Mouse (Mus musculus) lung, postnatal 25 days (tissue): ENCODE data around the gene She.
A peak's percentile ranks its signal among the peaks of the same experiment; 100 is the strongest.

Source experiments
- DNase-seq: peaks from one replicate; pipeline ENCODE4 v3.0.0; 2022; ENCODE audit warnings: low spot score

She gene

DNA sequence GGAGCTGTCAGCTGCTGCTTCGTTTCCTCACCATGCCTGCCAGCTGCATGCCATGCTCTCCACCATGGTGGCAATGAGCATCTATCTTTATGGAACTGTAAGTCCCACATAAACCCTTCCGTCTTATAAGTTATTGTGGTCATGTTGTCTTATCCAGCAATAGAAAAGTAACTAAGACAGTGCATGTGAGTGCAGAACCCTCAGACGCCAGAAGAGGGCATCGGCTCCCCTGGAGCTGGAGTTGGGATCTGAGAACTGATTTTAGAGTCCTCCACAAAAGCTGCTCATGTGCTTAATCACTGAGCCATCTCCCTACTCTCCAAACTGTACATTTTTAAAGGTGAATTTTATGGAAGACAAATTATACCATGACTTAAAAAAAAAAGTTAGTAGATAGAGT is 14.1 kb upstream of the She start:
- peak; percentile 56 for DNase-seq

DNA sequence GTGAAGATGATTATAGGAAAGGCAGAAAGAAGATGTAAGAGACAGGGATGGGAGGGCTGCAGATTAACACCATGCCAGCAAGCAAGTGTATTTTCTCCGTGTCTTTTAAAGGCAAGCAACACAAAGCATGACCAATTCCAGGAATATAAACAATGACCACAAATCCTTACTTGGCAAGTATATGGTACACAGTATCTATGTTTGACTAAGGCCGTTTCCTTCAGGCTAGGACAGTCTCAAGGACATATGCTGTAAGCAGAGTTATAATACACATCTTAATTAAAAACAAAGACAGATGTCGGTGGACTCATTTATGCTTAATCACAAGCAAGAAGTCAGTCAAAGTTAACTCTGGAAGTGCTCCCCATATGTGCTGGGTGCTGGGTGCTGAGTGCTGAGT is 12.6 kb upstream of the She start:
- no peak for DNase-seq

DNA sequence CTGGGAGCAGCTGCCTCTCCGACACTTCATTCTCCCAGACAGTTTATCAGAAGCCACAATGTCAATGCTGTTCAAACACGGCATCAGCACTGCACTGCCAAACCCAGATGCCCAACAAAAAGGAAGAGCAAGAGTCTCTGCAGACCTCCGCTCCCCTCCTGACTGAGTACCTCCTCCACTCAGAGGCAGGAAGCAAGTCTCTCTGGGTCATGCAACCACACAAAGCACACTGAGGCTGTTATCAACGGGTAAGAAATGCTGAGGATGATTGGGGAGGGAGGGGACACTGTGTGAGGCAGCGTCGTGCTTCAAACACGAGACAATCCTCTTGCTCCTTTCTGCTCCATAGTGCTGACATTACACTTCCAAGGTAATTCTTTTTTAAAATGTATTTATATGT is 11.3 kb upstream of the She start:
- no peak for DNase-seq

DNA sequence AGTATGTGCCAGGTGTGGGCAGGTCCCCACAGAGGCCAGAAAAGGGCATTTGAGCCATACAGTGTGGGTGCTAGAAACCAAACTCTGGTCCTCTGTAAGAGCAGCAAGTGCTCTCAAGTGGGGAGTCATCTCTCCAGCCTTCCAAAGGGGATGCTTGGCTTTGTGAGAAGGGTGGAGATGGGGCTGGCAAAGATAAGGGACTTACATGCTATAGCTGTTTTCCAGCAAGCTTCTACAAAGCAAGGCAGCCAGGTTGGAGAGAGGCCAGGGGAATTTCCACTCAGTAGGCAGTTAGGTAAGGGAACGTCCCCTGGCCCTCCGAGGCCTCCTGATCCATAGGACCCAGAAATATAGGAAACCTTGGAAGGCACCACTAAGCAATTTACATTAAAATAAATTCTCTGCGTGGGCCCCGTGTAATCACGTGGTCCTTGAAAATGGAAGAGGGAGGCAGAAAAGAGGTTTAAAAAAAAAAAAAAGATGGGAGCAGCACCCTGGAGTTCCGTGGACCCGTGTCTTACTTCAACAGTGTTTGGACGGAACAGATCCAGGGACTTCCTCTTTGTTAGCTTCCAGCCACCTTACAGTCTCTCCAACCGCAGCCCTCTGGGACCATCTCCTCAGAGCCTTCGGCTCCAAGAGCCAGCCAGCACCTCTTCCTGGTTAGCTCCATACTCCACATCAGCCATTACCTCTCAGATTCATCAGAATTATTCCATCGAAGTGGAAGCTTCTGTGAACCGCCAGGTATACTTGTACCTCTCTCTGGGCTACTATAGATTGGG is 10.7 kb upstream of the She start:
- DNase-seq: no peak

DNA sequence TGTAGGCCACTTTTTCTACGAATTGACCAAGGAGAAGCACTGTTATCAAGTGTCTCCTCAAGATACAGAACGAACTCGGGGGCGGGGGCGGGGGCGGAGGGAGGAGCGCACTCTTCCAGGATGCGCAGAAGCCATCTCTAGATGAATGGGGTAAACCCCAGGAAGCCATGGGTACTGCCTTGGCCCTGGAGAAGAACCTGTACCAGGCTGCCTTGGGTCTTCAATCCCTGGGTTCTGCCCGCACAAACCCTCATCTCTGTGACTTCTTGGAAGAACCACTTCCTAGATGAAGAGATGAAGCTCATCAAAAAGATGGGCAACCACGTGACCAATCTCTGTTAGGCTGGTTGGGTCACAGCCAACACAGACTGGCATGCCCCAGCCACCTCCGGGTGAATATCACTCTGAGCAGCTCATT is 10.1 kb upstream of the She start:
- no peak for DNase-seq

DNA sequence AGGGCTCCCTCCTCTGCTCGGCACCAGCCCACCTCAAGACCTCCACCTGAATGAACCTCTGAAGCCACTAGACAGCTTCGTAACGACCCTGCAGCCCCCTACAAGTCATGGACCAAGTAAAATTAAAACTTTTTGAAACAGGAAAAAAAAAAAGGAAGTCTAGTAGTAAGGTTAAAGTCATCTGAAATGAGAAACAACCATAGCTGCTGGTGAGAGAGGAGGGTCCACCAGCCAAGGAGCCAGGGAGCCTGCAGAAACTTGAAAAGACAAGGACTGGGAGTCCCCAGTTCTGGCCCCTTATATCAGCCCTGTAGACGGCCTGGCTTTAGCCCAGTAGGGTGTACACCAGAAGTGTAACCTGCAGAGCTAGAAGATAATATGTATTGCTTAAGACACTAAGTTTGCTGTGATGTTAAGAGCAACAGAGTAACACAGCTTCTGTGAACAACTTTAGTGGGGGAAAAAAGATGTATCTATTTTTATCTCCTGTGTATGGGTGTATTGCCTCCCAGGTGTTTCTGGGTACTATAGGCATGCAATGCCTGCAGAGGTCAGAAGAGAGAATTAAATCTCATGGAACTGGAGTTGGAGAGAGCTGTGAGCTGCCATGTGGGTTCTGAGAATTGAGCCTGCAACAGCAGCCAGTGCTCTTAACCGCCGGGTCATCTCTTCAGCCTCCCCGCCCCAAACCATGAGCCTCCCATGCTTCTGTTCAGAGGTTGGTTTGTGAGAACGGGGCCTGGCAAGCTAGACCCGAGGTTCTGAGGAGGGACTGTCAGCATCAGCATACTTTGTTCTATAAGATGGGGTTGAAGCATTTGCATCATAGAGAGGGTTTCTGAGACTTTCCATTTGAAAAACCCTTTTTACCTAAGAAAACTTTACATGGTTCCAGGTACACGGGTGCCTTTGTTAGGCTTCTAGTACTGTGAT is 9.4 kb upstream of the She start:
- DNase-seq: no peak

DNA sequence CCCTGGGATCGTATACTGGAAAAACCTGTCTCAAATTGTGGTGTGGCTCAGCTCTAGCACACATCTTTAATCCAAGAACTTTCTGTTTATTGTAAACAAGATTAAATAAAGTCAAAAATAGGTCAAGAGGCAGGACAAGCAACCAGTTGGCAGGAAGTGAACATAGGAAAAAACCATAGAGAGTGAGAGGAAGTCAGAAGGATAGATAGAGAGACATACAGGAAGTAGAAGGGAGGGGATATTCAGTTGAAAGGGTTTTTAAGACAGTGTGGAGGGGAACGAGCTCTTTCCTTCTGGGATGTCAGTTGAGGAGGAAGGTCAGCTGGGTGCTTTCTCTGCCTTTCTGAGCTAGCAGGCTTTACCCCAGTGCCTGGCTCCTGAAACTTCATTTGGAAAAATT is 7.6 kb upstream of the She start:
- no peak for DNase-seq

DNA sequence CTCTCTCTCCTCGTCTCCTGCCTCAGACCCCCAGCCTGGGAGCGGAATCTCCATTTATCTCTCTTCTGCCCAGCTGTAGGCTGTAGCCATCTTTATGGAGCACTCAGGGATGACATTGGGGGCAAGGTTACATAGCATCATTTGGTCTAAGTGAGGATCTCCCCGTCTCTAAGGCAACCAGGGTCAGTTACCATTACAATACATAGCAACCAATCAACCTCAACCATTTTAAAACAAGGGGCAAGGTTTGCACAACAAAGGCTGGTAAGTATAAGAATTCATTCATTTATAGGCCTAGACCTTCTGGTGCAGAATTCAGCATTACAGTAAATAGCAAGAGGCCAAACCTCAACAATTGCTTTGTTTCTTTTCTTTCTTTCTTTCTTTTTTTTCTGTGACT is 4.9 kb upstream of the She start:
- no peak for DNase-seq

DNA sequence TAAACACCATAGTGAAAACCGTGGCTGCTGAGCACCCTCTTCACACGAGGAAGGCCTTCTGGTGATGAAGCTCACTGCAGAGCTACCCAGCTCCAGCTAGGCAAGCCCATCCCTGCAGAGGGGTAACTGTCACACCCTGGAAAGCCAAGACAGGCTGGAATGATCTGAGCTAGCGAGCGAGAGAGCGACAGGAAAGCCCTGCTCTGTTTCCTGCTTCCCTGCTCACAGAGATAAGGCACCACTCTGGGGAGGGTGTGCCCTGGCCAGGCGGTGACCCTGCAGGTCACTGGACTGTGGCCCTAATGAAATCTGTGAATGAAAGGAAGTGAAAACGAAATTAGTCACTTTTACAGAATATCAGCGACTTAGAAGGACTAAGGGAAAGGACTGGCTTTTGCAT is 4.2 kb downstream of the She start:
- DNase-seq: peak; percentile 74

DNA sequence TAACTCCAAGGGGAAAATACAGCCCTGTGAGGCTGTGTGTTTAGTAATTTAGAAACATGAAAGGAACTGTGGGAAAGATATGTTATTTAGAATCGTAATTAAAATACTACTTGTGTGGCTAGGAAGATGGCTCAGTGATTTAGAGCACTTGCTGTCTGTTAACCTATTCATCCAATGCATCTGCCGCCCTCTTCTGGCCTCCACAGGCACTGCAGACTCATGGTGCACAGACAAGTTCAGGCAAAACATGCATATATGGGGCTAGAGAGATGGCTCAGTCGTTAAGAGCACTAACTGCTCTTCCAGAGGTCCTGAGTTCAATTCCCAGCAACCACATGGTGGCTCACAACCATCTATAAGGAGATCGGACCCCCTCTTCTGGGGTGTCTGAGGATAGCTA is 11.1 kb downstream of the She start:
- DNase-seq: no peak

DNA sequence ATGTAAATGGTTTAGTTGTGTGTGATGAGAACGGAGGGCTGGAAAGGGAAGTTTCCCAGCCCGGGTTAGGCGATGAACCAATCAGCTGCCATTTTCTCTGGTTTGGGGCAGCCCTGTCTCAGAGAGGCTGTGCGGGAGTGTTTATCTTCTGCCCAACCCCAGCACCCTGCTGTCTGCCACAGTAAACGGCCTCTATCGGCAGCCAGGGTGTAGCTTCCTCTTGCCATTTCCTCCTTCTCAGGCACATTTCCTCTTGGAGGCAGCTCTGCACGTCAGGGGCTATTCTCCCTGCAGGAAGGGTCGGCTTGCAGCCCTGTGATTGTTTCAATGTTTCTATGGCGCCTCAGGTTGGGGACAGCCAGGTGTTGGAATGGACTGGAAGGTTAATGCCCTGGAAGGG is 12.0 kb downstream of the She start:
- peak; percentile 84 for DNase-seq

DNA sequence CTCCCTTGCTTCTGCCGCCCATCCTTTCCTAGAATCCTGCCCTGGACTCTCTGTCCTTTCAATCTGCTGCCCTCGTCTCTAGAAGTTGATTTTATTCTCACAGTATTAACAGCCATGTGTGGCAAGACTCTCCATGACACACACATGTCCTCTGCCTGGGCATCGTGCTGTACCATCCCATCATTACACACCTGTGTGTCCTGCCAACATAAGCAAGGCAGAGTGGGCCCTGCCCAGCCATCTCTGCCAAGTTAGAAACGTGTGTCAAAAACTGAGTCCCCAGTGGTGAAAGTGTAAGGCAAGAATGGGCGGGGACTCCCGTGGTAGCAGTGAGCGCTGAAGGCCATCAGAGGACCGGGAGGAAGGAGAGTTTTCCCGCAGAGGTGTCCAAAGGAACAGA is 14.6 kb downstream of the She start:
- DNase-seq: no peak

DNA sequence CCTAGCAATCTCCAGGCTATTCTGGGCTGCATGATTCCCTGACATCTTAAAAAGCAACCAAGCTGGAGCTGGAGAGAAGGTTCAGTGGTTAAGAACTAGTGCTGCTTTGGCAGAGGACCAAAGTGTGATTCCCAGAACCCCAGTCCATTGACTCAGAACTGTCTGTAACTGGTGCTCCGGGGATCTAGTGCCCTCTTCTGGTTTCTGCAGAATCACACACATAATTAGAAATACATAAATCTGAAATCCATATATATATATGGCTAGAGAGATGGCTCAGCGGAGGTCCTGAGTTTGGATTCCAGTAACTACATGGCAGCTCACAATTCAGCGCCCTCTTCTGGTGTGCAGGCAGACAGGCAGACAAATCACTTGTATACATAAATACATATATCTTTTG is 16.0 kb downstream of the She start:
- no peak for DNase-seq

DNA sequence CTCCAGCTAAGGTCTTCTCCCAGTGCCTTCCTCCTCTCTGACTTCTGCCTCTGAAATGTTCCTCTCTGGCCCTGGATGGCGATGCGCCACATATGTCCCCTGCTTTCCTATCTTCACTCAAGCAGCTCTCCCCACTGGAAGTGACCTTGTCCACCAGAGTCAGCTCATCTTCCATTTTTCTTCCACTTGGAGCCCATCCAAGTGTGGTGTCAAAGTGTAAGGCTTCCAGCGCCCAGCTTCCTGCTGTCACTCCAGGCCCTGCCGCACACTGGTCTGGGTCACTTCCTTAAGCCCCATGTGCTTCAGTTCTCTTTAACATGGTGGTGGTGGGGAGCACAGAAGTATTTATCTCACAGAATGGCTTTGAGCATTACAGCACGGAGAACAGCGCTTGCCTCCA is 16.4 kb downstream of the She start:
- peak; percentile 57 for DNase-seq

DNA sequence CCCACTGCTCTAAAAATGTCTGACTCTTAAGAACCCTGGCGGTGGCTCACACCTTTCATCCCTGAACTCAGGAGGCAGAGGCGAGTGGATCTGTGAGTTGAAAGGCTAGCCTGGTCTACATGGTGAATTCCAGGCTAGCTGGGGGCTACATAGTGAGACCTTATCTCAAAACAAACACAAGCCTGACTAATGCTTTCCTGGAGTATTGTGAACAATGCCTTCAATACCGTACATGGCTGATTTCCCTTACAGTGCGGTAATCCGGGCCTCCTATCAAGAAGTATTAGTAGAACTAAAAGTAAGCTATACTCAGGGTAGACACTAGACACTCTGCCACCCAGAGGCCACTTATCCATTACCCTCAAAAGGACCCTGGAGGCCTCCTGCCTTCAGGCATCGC is 16.9 kb downstream of the She start:
- DNase-seq: no peak

DNA sequence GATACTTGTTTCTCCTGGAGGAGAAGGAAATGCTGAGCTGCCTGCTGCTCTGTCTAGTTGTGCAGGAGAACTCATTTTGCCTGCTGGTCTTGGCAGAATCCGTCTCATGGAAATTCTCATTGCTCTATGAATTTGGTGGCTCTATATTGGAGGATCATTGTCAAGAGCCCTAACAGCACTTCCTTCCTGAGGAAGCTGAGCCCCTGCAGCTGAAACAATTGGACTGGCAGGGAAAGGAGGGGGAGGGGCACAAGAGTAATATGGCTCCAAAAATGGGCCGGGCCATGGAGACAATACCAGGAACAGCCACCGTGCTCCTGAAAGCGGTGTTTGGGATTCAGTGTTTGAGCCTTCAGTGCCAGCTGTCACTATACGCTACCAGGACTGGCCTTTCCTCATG is 22.6 kb downstream of the She start:
- peak; percentile 87 for DNase-seq

DNA sequence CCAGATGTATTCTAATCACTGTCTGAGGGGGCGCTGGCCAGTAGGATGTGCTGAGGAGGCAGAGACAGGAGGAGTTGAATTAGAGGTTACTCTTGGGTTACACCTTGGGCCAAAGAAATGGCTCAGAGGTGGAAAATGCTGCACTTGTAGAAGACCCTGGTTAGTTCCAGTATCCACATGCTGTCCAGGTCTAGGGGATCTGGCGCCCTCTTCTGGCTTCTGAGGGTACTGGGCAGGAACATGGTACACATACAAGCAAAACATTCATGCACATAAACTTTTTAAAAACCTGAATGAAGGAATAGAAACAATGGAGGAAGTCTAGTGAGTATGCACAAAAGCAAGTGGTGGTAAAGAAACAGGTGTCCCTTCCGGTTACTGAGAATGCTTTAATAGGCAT is 26.2 kb downstream of the She start:
- DNase-seq: no peak

DNA sequence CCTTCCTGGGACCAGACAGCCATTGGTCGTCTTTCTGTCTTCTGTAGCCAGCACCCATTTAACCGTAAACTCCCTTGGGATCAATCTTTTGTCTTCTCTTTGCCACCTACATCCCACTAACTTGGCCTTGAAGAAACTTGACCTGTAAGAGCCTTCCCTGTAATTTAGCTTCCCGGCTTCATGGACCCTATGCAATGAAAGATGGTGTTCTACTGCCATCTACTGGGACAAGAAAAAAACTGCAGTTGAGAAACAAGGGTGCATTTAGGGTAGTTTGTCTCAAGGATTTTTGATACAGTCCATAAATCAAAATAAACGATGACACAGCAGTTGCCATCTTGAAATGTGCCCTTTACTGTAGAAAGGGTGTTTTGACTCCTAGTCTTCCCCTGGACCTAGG is 27.0 kb downstream of the She start:
- peak; percentile 48 for DNase-seq

DNA sequence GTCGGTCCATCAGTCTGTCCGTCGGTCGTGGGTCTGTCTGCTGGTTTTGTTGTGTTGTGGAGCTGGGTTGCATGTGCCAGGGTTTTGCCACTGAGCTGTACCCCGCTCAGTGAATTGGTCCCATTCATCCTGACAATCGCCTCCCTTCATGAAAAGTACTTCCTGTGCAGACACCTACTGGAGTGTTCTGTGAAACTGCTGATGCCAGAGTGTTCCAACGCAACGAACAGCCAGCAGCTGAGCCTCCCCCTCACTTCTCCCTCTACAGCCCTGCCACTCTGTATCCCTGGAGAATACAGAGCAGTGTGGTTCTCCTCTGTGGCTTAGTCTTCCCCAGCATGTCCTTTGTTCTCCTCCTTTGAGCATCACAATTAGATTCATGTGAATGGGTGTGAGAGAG is 27.7 kb downstream of the She start:
- DNase-seq: no peak

DNA sequence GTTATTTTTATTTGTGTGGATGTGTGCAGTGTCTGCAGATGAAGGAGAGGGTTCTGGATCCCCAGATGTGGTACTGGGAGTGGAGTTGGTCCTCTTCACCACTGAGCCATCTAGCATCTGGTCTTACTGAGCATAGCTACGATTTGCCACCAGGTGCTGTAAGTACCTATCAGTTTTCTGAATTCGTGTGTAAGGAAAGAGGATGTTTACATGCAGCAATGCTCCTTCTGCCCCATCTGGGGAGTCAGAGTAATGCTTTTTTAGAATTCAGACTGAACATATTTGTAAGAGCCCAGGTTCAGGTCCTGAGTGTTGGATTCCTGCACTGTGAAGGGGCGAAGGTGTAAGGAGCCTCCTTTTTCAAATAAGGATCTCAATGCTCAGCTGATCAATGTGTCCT is 28.8 kb downstream of the She start:
- no peak for DNase-seq

DNA sequence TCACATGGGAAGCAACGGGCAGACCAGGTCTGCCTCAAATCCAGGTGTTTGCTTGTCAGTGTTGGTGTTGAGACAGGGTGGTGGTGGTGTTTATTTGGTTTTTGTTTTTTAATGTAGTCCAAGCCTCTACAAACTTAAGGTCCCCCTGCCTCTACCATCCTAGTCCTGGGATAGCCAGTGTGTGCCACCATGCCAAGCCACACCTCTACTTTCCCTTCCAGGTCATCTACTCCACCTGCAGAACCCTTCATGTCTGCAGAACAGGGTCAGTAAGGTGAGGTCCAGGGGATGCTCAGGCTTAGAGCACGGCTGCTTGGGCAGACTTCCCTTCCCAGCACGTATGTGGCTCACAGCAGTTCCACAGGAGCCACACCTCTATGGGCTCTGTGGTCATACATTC is 29.2 kb downstream of the She start:
- no peak for DNase-seq

DNA sequence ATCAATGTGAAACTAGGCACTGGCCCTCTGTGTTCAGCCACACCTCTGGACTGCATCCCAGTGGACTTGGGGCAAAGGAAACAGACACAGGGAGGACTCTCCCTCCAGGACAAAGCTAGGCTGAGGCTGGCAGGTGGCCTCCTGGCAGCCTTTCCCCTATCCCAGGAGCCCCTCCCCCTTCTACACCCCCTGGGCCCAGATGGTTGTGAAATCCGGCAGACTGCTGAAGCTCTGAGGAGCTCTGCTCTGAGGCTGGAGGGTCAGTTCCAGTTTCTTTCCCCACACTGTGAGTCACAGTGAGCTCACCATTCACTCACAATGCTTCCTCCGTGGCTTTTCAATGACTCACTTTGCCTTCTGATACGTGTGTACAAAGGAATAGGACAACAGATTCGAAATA is 29.9 kb downstream of the She start:
- DNase-seq: peak; percentile 70

DNA sequence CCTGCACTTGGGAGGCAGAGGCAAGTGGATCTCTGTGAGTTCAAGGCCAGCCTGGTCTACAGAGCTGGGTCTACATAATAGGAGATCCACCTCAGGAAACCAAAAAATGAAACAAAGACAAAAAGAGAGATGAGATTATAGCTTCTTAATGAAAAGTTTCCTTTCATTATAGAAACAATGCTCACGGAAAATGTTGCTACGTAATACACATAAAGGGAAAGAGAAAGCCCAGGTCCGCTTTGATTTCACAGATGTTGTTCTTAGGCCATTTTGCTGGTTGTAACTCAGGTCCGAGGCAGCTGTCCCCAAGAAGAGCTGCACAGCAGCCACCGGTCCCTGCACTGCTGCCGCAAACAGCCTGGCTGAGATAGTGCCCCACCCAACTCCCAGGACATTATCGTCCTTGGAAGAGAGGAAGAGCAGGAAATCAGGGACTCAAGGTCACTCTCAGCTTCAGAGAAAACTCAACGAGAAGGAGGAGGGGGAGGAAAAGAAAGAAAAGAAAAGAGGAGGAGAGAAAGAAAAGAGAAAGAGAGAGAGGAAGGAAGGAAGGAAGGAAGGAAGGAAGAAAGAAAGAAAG is 31.1 kb downstream of the She start:
- DNase-seq: no peak
